Mouse (Mus musculus): ENCODE measurements at regions not wholly inside any gene's neighbourhood (a gene's known extent, or its start where the extent isn't known, plus 50 kb on each side); places are given as distances from the start of the nearest gene placed in this dataset.
A peak's percentile ranks its signal among the peaks of the same experiment; 100 is the strongest.

DNA sequence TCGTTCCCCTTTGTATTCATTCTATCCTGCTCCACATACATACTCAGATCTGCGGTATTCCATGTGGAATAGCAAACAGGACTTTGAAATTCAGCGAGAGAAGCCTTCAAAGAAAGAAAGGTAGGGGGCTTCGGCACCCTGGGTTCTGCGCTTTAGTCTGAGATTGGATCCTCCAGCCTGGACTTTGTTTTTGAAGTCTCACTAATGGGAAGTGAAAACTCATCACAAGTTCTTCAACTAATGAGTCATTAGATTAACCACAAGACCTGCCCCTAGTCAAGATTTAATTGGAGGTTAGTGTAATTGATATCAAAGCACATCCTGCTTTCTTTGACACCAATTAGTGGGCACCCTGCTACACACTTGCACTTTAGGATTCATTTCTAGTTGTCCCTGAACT lies 492.5 kb upstream of the Zfp960 start:
- Histone ChIP-seq H3K27me3 (ENCODE audit: insufficient read depth, low read length) (no peaks in the 10 kb centered on the region), H3K4me3 (ENCODE audit: low read length) (no peak overlapping the region), H3K36me3 (ENCODE audit: insufficient read depth, low read length) (no peaks in the 10 kb centered on the region), H3K27ac (ENCODE audit: low read length) (no peak overlapping the region), H3K4me1 (ENCODE audit: insufficient read depth, low read length) (no peaks in the 10 kb centered on the region), H3K9me3 (ENCODE audit: low read length) (no peaks in the 10 kb centered on the region), H3K4me2 (replicated peaks; ENCODE audit: low read depth, low read length) (no peak overlapping the region), H3K9ac (replicated peaks; ENCODE audit: low read length) (no peak overlapping the region)
- ATAC-seq (ENCODE audit: low FRiP score, low TSS enrichment): no peak
- WGBS: 47% methylated on average over 5 of the region's 5 CpGs

DNA sequence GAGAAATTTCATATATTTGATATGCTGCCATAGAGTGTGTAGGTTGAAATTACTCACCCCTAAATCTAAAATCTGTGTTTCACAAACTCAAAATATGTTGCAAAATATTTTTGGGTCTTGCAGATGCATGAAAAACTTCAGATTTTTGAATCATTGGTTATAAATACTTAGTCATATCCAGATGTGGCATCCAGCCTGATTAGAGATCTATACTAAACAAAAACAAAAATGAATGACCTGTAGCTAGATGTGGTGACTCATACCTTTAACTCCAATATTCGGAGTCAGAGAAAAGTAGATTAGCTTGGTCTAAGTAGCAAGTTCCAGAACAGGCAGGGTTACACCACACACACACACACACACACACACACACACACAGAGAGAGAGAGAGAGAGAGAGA lies 475.1 kb upstream of the Zfp960 start:
- no peak for ATAC-seq (ENCODE audit: low FRiP score, low TSS enrichment)
- 90% methylated on average over 1 of the region's 1 CpGs for whole genome bisulfite sequencing
- Histone ChIP-seq H3K27ac (ENCODE audit: low read length) (no peak overlapping the region), H3K36me3 (ENCODE audit: insufficient read depth, low read length) (no peaks in the 10 kb centered on the region), H3K4me3 (ENCODE audit: low read length) (no peak overlapping the region), H3K4me2 (replicated peaks; ENCODE audit: low read depth, low read length) (no peak overlapping the region), H3K9ac (replicated peaks; ENCODE audit: low read length) (no peak overlapping the region), H3K9me3 (ENCODE audit: low read length) (no peaks in the 10 kb centered on the region), H3K4me1 (ENCODE audit: insufficient read depth, low read length) (no peaks in the 10 kb centered on the region), H3K27me3 (ENCODE audit: insufficient read depth, low read length) (no peaks in the 10 kb centered on the region)

DNA sequence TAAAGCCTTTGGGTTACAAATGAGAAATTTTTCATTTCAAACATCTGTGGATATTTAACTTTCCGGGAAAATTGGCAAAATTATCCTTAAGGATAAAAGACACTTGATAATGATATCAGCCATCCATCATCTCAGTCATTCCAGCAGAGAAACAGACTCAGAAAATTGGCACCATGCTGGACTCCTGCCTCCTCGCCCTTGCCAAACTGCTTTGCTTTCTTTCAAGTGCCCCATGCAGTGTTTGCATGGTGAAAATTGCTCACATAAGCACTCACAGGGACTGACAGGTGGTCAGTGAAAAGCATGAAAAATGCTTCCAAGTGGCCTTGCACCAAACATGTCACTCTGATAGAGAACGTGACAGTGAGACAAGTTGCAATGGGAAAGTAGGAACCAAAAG lies 464.2 kb upstream of the Zfp960 start:
- no peaks in the 10 kb centered on the region for H3K27me3 ChIP-seq (ENCODE audit: insufficient read depth, low read length)
- H3K9ac ChIP-seq (replicated peaks; ENCODE audit: low read length): no peak overlapping the region
- 64% methylated on average over 3 of the region's 3 CpGs for WGBS
- H3K36me3 ChIP-seq (ENCODE audit: insufficient read depth, low read length): no peaks in the 10 kb centered on the region
- no peak for ATAC-seq (ENCODE audit: low FRiP score, low TSS enrichment)
- no peak overlapping the region for H3K4me3 ChIP-seq (ENCODE audit: low read length)
- no peaks in the 10 kb centered on the region for H3K4me1 ChIP-seq (ENCODE audit: insufficient read depth, low read length)
- no peak overlapping the region for H3K4me2 ChIP-seq (replicated peaks; ENCODE audit: low read depth, low read length)
- no peaks in the 10 kb centered on the region for H3K9me3 ChIP-seq (ENCODE audit: low read length)
- H3K27ac ChIP-seq (ENCODE audit: low read length): no peak overlapping the region

DNA sequence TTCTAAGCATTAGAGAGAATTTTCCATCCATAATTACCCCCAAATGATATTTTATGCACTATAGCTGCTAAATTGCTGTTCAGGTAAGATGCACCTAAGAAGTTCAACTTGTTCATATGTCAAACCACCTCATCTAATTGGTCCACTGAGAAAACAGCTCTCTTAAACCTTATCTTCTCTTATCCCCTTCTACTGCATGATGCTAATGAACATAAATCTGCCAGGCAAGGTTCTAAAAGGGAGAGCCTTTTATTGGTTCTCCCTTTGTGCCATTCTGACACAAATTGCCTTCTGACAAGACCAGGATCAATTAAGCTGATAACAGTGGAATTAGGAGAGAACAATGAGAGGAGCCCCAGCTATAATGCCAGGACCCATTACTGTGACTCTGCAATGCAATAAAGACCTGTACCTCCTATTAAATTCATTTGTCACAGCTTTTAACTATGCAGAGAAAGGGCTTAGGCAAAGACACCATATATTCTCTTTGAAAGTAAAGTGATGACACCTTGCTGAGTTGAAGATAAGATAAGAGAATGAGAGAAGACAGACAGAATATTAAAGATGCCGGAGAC lies 451.4 kb upstream of the Zfp960 start:
- 61% methylated on average over 1 of the region's 1 CpGs for WGBS
- no peaks in the 10 kb centered on the region for H3K27me3 ChIP-seq (ENCODE audit: insufficient read depth, low read length)
- no peak overlapping the region for H3K9ac ChIP-seq (replicated peaks; ENCODE audit: low read length)
- H3K9me3 ChIP-seq (ENCODE audit: low read length): no peaks in the 10 kb centered on the region
- no peaks in the 10 kb centered on the region for H3K4me1 ChIP-seq (ENCODE audit: insufficient read depth, low read length)
- no peak overlapping the region for H3K4me3 ChIP-seq (ENCODE audit: low read length)
- no peak for ATAC-seq (ENCODE audit: low FRiP score, low TSS enrichment)
- no peak overlapping the region for H3K4me2 ChIP-seq (replicated peaks; ENCODE audit: low read depth, low read length)
- H3K36me3 ChIP-seq (ENCODE audit: insufficient read depth, low read length): no peaks in the 10 kb centered on the region
- no peak overlapping the region for H3K27ac ChIP-seq (ENCODE audit: low read length)

GRCm38 (mm10) chr17:16621931-16622556 lies 441.9 kb upstream of the Zfp960 start:
- no peaks in the 10 kb centered on the region for H3K4me1 ChIP-seq (ENCODE audit: insufficient read depth, low read length)
- no peak overlapping the region for H3K4me2 ChIP-seq (replicated peaks; ENCODE audit: low read depth, low read length)
- H3K9me3 ChIP-seq (ENCODE audit: low read length): no peaks in the 10 kb centered on the region
- 8% methylated on average over 4 of the region's 4 CpGs for WGBS
- peak; percentile 82 for ATAC-seq (ENCODE audit: low FRiP score, low TSS enrichment)
- H3K36me3 ChIP-seq (ENCODE audit: insufficient read depth, low read length): no peaks in the 10 kb centered on the region
- no peak overlapping the region for H3K4me3 ChIP-seq (ENCODE audit: low read length)
- H3K9ac ChIP-seq (replicated peaks; ENCODE audit: low read length): no peak overlapping the region
- H3K27me3 ChIP-seq (ENCODE audit: insufficient read depth, low read length): no peaks in the 10 kb centered on the region
- H3K27ac ChIP-seq (ENCODE audit: low read length): no peak overlapping the region

- no peak overlapping the region for H3K4me3 ChIP-seq (ENCODE audit: low read length)
- no peak overlapping the region for H3K4me2 ChIP-seq (replicated peaks; ENCODE audit: low read depth, low read length)
- no peak for ATAC-seq (ENCODE audit: low FRiP score, low TSS enrichment)
- H3K4me1 ChIP-seq (ENCODE audit: insufficient read depth, low read length): no peaks in the 10 kb centered on the region
- 75% methylated on average over 1 of the region's 1 CpGs for WGBS
- no peaks in the 10 kb centered on the region for H3K9me3 ChIP-seq (ENCODE audit: low read length)
- no peaks in the 10 kb centered on the region for H3K27me3 ChIP-seq (ENCODE audit: insufficient read depth, low read length)
- no peak overlapping the region for H3K9ac ChIP-seq (replicated peaks; ENCODE audit: low read length)
- H3K27ac ChIP-seq (ENCODE audit: low read length): no peak overlapping the region
- H3K36me3 ChIP-seq (ENCODE audit: insufficient read depth, low read length): no peaks in the 10 kb centered on the region
These were observed 434.1 kb upstream of the Zfp960 start for GRCm38 (mm10) chr17:16629854-16630253.

DNA sequence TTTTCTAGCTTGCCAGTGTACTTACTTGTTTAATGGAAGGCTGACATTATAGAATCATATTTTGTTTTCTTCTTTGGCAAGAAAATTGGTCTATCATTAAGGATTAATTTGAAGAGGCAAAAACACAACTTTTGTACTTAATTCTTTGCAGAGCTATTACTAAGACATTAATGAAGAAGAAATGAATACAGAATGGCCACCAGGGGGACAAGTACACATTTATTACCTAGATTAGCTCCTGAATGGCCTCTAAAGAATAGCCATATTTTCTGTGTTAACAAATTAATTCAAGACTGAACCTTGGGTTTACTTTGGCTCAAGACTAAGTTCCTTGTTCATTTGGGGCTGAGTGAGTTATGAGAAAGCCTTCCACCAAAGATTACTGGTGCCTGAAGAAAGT lies 430.5 kb upstream of the Zfp960 start:
- Histone ChIP-seq H3K27me3 (ENCODE audit: insufficient read depth, low read length) (no peaks in the 10 kb centered on the region), H3K36me3 (ENCODE audit: insufficient read depth, low read length) (no peaks in the 10 kb centered on the region), H3K4me2 (replicated peaks; ENCODE audit: low read depth, low read length) (no peak overlapping the region)

DNA sequence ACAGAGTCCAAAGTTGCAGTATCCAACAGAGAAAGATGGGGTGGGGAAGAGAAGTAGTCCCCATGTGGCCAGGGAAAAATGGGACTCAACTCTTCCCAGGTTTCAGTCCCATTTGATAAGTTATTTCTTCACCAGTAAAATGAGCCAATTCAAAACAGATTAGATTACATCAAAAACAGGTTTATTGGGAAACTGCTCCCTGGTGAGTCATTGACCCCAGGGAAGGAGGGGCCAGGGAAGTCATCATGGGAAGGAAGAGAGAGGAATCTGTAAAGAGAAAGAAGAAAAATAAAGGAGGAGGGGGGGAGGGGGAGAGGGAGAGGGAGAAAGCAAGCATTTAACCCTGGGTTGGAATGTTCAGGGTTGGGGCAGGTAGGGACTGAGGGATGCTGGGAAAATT lies 426.4 kb upstream of the Zfp960 start:
- Histone ChIP-seq H3K27ac (ENCODE audit: low read length) (no peak overlapping the region), H3K9ac (replicated peaks; ENCODE audit: low read length) (no peak overlapping the region), H3K9me3 (ENCODE audit: low read length) (no peaks in the 10 kb centered on the region), H3K4me1 (ENCODE audit: insufficient read depth, low read length) (no peaks in the 10 kb centered on the region), H3K27me3 (ENCODE audit: insufficient read depth, low read length) (no peaks in the 10 kb centered on the region), H3K4me3 (ENCODE audit: low read length) (no peak overlapping the region), H3K36me3 (ENCODE audit: insufficient read depth, low read length) (no peaks in the 10 kb centered on the region), H3K4me2 (replicated peaks; ENCODE audit: low read depth, low read length) (no peak overlapping the region)
- ATAC-seq (ENCODE audit: low FRiP score, low TSS enrichment): no peak

More for the DNA sequence above, 430.5 kb upstream of the Zfp960 start:
- ATAC-seq (ENCODE audit: low FRiP score, low TSS enrichment): no peak
- Histone ChIP-seq H3K9me3 (ENCODE audit: low read length) (no peaks in the 10 kb centered on the region), H3K9ac (replicated peaks; ENCODE audit: low read length) (no peak overlapping the region), H3K4me1 (ENCODE audit: insufficient read depth, low read length) (no peaks in the 10 kb centered on the region), H3K27ac (ENCODE audit: low read length) (no peak overlapping the region), H3K4me3 (ENCODE audit: low read length) (no peak overlapping the region)

- WGBS: 44% methylated on average over 1 of the region's 1 CpGs
- no peaks in the 10 kb centered on the region for H3K9me3 ChIP-seq (ENCODE audit: low read length)
- no peak overlapping the region for H3K9ac ChIP-seq (replicated peaks; ENCODE audit: low read length)
- H3K4me2 ChIP-seq (replicated peaks; ENCODE audit: low read depth, low read length): no peak overlapping the region
- H3K27me3 ChIP-seq (ENCODE audit: insufficient read depth, low read length): no peaks in the 10 kb centered on the region
- no peaks in the 10 kb centered on the region for H3K36me3 ChIP-seq (ENCODE audit: insufficient read depth, low read length)
- no peaks in the 10 kb centered on the region for H3K4me1 ChIP-seq (ENCODE audit: insufficient read depth, low read length)
- H3K27ac ChIP-seq (ENCODE audit: low read length): no peak overlapping the region
- H3K4me3 ChIP-seq (ENCODE audit: low read length): no peak overlapping the region
- no peak for ATAC-seq (ENCODE audit: low FRiP score, low TSS enrichment)
These were observed 416.0 kb upstream of the Zfp960 start for GRCm38 (mm10) chr17:16647942-16648341.

DNA sequence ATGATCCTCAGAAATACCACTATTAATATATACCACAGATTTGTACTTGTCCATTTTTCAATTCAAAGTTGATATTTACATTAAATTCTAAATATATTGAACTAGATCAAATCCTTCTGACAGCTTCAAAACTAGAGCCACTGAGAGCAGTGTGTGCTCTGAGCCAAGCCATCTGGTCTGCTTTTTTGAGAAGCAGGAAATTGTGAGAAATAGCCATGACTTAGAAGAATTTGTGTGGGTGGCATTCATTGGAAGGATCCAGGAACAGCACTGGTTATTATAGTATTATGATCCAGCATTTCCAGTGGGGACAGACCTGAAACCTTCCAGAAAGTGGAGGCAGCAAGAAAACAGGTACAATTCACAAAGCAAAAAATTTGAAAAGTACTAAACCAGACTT lies 398.7 kb upstream of the Zfp960 start:
- Histone ChIP-seq H3K27ac (ENCODE audit: low read length) (no peak overlapping the region), H3K9ac (replicated peaks; ENCODE audit: low read length) (no peak overlapping the region), H3K27me3 (ENCODE audit: insufficient read depth, low read length) (no peaks in the 10 kb centered on the region), H3K36me3 (ENCODE audit: insufficient read depth, low read length) (no peaks in the 10 kb centered on the region), H3K4me1 (ENCODE audit: insufficient read depth, low read length) (no peaks in the 10 kb centered on the region), H3K4me2 (replicated peaks; ENCODE audit: low read depth, low read length) (no peak overlapping the region), H3K4me3 (ENCODE audit: low read length) (no peak overlapping the region), H3K9me3 (ENCODE audit: low read length) (no peaks in the 10 kb centered on the region)
- ATAC-seq (ENCODE audit: low FRiP score, low TSS enrichment): no peak

Data from kidney, embryonic 16.5 days (tissue).